Mouse (Mus musculus): ENCODE data around the gene Cmklr1. TPM values are rescaled to one million over a fixed set of nuclear protein-coding genes. Genes with fewer than 3 reads are reported as not detected.

The Cmklr1 gene
- polyA plus RNA-seq (2015; fragmentation: Nextera tagmentation; extraction: Ambion mirVana), result 1.8 and 2.8 TPM in 2 replicates

DNA sequence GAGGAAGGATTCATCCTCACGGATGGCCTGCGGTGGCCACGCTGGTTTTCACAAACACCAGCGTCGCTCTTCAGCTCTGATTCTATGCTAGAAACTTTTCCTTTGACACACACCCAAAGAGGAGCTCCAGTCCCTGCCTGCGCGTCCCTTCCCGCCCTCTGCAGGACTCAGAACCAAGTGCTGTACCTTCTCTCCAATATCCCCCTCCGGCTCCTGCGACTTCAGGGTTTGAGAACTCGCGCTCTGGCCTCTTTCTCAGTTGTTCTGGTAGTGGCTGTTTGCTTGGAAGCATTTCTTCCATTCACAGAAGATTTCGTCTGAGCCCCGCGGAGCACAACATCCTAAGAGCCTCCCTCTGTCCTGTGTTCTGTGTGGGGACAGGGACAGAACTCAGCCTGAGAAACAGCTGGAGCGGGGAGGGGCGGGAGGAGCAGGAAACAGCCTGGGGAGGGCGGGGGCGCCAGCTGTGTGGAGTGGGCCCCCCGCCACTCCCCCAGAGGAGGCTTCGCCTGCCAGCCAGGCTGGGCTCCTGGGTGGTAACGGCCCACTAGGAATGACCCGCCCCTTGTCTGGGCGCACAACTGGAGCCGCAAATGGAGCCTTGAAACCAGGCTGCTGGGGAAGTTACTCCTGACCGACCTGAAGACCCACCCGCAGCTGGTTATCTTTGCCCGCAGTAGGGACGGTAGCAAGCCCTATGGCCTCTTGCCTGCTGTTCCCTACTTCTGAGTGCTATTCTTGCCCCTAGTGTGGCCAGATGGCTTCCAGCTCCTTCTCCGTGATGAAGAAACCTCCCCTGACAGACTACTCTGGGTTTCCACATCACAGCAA, at the start of gene Cmklr1:
Gene Cmklr1 (minus strand): TSS at position 392 of the 831 bp plus-strand sequence.
- Histone ChIP-seq H3K4me1 (peaks cover 29% of the 10 kb centered on the region), H3K4me3 (peak within 1 kb of the TSS; percentile 40), H3K9ac (peak within 1 kb of the TSS; percentile 63), H3K36me3 (no peaks in the 10 kb centered on the region), H3K4me2 (peak within 1 kb of the TSS; percentile 64), H3K27ac (replicated peaks) (peak within 1 kb of the TSS; percentile 46), H3K9me3 (no peaks in the 10 kb centered on the region), H3K27me3 (replicated peaks) (peaks cover 52% of the 10 kb centered on the region)
- WGBS, result 5% methylated on average over 30 of the region's 30 CpGs
- peak; percentile 6; the same call in 1 of the 2 replicates for ATAC-seq (ENCODE audit: extremely low read depth, insufficient number of reproducible peaks, low FRiP score, low TSS enrichment)

DNA sequence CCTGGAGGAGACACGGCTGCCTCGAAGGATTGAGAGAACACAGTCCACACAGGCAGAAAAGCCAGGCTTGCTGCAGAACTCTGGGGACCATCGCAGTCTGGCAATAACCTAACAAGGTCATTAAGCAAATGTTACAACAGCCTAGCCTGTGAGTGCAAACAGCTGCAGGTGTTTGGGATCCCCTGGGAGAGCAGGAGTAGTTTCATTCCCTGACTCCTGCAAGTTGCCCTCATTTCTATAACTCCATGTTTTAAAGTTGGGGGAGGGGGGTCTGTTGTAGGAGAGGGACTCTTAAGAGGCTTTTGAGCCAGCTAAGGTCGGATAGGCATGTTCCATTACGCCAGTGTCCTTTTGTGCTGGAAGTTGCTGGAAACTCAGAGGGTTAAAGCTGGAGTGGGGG, 44.2 kb upstream of the Cmklr1 start:
- WGBS, result 44% methylated on average over 5 of the region's 5 CpGs

GRCm38 (mm10) chr5:113694000-113694399, 43.8 kb upstream of the Cmklr1 start:
- Histone ChIP-seq H3K4me3 (no peak overlapping the region), H3K27ac (replicated peaks) (no peak overlapping the region), H3K4me1 (no peaks in the 10 kb centered on the region), H3K36me3 (no peaks in the 10 kb centered on the region), H3K4me2 (no peak overlapping the region), H3K9ac (no peak overlapping the region), H3K9me3 (no peaks in the 10 kb centered on the region; the same call in 1 of the 2 replicates), H3K27me3 (replicated peaks) (peaks cover 7% of the 10 kb centered on the region)
- no peak for ATAC-seq (ENCODE audit: extremely low read depth, insufficient number of reproducible peaks, low FRiP score, low TSS enrichment)
- WGBS, result 52% methylated on average over 4 of the region's 4 CpGs

More for the DNA sequence above, 44.2 kb upstream of the Cmklr1 start:
- Histone ChIP-seq H3K4me2 (no peak overlapping the region), H3K27me3 (replicated peaks) (peaks cover 7% of the 10 kb centered on the region), H3K9ac (no peak overlapping the region), H3K36me3 (no peaks in the 10 kb centered on the region), H3K9me3 (no peaks in the 10 kb centered on the region; the same call in 1 of the 2 replicates), H3K4me1 (no peaks in the 10 kb centered on the region), H3K4me3 (no peak overlapping the region), H3K27ac (replicated peaks) (no peak overlapping the region)
- no peak for ATAC-seq (ENCODE audit: extremely low read depth, insufficient number of reproducible peaks, low FRiP score, low TSS enrichment)

- Histone ChIP-seq H3K4me3 (no peak overlapping the region), H3K36me3 (no peaks in the 10 kb centered on the region), H3K4me1 (no peaks in the 10 kb centered on the region), H3K9me3 (no peaks in the 10 kb centered on the region; the same call in 1 of the 2 replicates), H3K9ac (no peak overlapping the region), H3K27me3 (replicated peaks) (peaks cover 7% of the 10 kb centered on the region), H3K4me2 (no peak overlapping the region), H3K27ac (replicated peaks) (no peak overlapping the region)
- WGBS, result 79% methylated on average over 8 of the region's 8 CpGs
- ATAC-seq (ENCODE audit: extremely low read depth, insufficient number of reproducible peaks, low FRiP score, low TSS enrichment), result no peak
These were observed 43.0 kb upstream of the Cmklr1 start for GRCm38 (mm10) chr5:113693196-113693755.

DNA sequence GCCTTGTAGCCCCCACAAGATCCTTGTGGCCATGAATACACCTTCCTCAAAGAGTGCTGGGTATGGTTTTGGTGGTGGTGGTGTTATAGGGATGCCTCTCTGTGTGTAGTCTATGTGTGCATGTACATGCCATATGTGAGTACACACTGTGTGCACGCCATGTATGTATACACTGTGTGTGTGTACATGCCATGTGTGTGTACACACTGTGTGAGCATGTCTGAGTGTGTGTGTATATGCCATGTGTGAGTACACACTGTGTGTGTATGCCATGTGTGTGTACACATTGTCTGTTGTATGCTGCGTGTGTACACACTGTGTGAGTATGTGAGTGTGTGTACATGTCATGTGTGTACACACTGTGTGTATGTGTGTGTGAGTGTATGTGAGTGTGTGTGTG, 40.6 kb upstream of the Cmklr1 start:
- Histone ChIP-seq H3K4me1 (no peaks in the 10 kb centered on the region), H3K4me3 (no peak overlapping the region)
- WGBS, result 88% methylated on average over 2 of the region's 2 CpGs

GRCm38 (mm10) chr5:113690069-113690548, 39.9 kb upstream of the Cmklr1 start:
- H3K27ac ChIP-seq (replicated peaks), result no peak overlapping the region
- ATAC-seq (ENCODE audit: extremely low read depth, insufficient number of reproducible peaks, low FRiP score, low TSS enrichment), result no peak
- no peak overlapping the region for H3K4me2 ChIP-seq
- H3K9ac ChIP-seq, result no peak overlapping the region
- no peaks in the 10 kb centered on the region; the same call in 1 of the 2 replicates for H3K9me3 ChIP-seq
- no peaks in the 10 kb centered on the region; the same call in none of the 2 replicates for H3K27me3 ChIP-seq (replicated peaks)
- H3K4me1 ChIP-seq, result no peaks in the 10 kb centered on the region
- no peaks in the 10 kb centered on the region for H3K36me3 ChIP-seq
- no peak overlapping the region for H3K4me3 ChIP-seq
- 76% methylated on average over 15 of the region's 15 CpGs for WGBS

More for the DNA sequence above, 40.6 kb upstream of the Cmklr1 start:
- ATAC-seq (ENCODE audit: extremely low read depth, insufficient number of reproducible peaks, low FRiP score, low TSS enrichment), result no peak
- Histone ChIP-seq H3K9me3 (no peaks in the 10 kb centered on the region; the same call in 1 of the 2 replicates), H3K36me3 (no peaks in the 10 kb centered on the region), H3K9ac (no peak overlapping the region), H3K4me2 (no peak overlapping the region), H3K27ac (replicated peaks) (no peak overlapping the region), H3K27me3 (replicated peaks) (no peaks in the 10 kb centered on the region; the same call in none of the 2 replicates)

GRCm38 (mm10) chr5:113687514-113687913, 37.3 kb upstream of the Cmklr1 start:
- WGBS, result 60% methylated on average over 5 of the region's 5 CpGs
- Histone ChIP-seq H3K9ac (no peak overlapping the region), H3K4me3 (no peak overlapping the region), H3K36me3 (no peaks in the 10 kb centered on the region), H3K27ac (replicated peaks) (no peak overlapping the region), H3K27me3 (replicated peaks) (no peaks in the 10 kb centered on the region; the same call in 1 of the 2 replicates), H3K9me3 (no peaks in the 10 kb centered on the region), H3K4me1 (no peaks in the 10 kb centered on the region), H3K4me2 (no peak overlapping the region)
- ATAC-seq (ENCODE audit: extremely low read depth, insufficient number of reproducible peaks, low FRiP score, low TSS enrichment), result no peak

DNA sequence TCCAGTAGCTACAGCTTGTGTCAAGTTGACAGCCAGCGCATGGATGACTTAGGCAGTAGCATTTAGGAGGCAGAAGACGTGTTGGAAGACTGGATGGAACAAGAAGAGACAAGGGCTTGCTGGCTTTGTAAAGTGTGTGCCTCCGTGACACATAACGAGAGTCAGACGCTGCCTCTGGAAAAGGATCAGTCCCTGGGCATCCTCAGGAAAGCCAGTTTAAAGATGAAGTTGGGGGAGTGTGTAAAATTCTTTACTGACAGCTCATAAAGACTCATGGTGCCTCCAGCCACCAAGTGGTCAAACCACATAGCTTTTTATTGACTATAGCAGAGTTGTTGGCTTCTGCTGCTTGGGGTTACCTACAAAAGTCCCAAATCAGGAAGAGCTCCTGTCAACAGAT, 35.2 kb upstream of the Cmklr1 start:
- H3K4me2 ChIP-seq, result no peak overlapping the region
- H3K4me3 ChIP-seq, result no peak overlapping the region
- 0 out of 2 replicates have a peak, but pooled peaks cover 2% of the 10 kb centered on the region for H3K9me3 ChIP-seq
- no peak overlapping the region for H3K27ac ChIP-seq (replicated peaks)
- H3K9ac ChIP-seq, result no peak overlapping the region
- WGBS, result 52% methylated on average over 5 of the region's 5 CpGs
- no peaks in the 10 kb centered on the region for H3K4me1 ChIP-seq
- H3K27me3 ChIP-seq (replicated peaks), result no peaks in the 10 kb centered on the region; the same call in 1 of the 2 replicates
- H3K36me3 ChIP-seq, result no peaks in the 10 kb centered on the region
- no peak for ATAC-seq (ENCODE audit: extremely low read depth, insufficient number of reproducible peaks, low FRiP score, low TSS enrichment)

DNA sequence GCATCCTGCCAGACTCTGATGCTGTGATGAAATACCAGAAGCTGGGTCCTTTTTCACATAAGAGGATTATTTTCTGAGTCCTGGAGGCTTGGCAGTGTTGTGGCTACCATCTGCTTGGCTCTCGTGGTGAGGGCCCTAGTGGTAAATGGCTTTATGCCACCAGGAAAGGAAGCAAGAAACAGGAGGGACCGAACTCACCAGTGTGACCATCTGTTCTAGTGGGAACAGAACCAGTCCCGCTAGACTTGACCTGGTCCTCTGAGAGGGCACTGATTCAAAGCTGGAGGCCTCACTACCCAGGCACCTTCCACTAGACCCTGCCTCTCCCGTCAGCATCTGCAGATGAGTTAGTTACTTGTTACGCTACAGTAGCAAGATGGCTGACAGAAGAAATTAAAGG, 33.0 kb upstream of the Cmklr1 start:
- no peaks in the 10 kb centered on the region for H3K36me3 ChIP-seq
- peaks cover 6% of the 10 kb centered on the region; the same call in 1 of the 2 replicates for H3K9me3 ChIP-seq
- H3K4me1 ChIP-seq, result no peaks in the 10 kb centered on the region
- no peak overlapping the region for H3K4me2 ChIP-seq
- no peaks in the 10 kb centered on the region for H3K27me3 ChIP-seq (replicated peaks)
- WGBS, result 69% methylated on average over 5 of the region's 5 CpGs
- no peak overlapping the region for H3K27ac ChIP-seq (replicated peaks)
- no peak overlapping the region for H3K9ac ChIP-seq
- ATAC-seq (ENCODE audit: extremely low read depth, insufficient number of reproducible peaks, low FRiP score, low TSS enrichment), result no peak
- no peak overlapping the region for H3K4me3 ChIP-seq

DNA sequence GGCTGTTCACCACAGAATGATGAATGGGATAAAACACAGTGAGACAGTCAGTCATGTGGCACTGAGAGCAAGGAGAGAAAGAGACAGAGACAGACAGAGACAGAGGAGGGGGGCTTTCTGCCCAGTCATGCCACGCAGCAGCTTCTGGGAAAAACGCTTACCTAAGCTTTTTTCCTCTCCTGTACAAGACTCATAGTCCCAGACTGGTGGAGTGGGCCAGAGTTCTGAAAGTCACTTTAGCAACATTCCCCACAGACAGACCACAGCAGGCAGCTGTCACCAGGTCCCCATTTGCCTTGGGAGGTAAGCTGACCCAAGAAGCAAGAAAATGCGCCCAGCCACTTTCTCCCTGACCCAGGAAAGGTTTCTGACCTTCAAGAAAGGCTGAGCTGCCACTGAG, 32.2 kb upstream of the Cmklr1 start:
- Histone ChIP-seq H3K27ac (replicated peaks) (no peak overlapping the region), H3K4me3 (no peak overlapping the region), H3K9me3 (peaks cover 6% of the 10 kb centered on the region; the same call in 1 of the 2 replicates), H3K4me2 (no peak overlapping the region), H3K9ac (no peak overlapping the region), H3K4me1 (no peaks in the 10 kb centered on the region), H3K36me3 (no peaks in the 10 kb centered on the region), H3K27me3 (replicated peaks) (no peaks in the 10 kb centered on the region)
- no peak for ATAC-seq (ENCODE audit: extremely low read depth, insufficient number of reproducible peaks, low FRiP score, low TSS enrichment)
- 59% methylated on average over 3 of the region's 3 CpGs for WGBS

DNA sequence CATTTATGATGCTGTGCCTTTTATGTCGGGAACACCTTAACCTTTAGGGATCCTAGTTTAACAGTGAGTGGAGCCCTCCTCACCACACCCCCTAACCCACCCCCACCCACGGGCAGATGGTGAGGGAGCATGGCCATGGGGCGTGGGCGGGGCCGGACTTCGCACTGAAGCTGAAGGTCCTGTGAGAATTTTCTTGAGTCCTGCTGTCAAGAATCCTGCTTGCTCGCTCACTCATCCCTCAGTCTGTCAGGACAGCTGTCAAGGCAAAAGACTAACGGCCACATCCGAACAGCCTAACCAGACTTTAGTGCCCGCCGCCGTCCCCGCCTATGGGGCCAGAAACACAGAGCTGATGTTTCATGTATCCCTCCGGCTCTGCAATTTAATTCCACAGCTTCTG, 31.0 kb upstream of the Cmklr1 start:
- ATAC-seq (ENCODE audit: extremely low read depth, insufficient number of reproducible peaks, low FRiP score, low TSS enrichment), result no peak

More for the DNA sequence above, 31.0 kb upstream of the Cmklr1 start:
- Histone ChIP-seq H3K9ac (no peak overlapping the region), H3K9me3 (peaks cover 6% of the 10 kb centered on the region; the same call in 1 of the 2 replicates), H3K4me2 (no peak overlapping the region), H3K4me1 (no peaks in the 10 kb centered on the region), H3K27me3 (replicated peaks) (no peaks in the 10 kb centered on the region), H3K4me3 (no peak overlapping the region), H3K27ac (replicated peaks) (no peak overlapping the region), H3K36me3 (no peaks in the 10 kb centered on the region)
- 71% methylated on average over 14 of the region's 14 CpGs for WGBS
